Mouse (Mus musculus): ENCODE data around the gene Flii.

GRCm38 (mm10) chr11:60770776-60771175 lies 43.7 kb upstream of the Flii start:
- no peak for TF ChIP-seq CTCF (IDR thresholded peaks at IDR 0.05; ENCODE audit: extremely low read depth, insufficient read length, insufficient replicate concordance, low read depth, low read length)
- TF ChIP-seq POLR2A (IDR thresholded peaks at IDR 0.05; ENCODE audit: low read depth, low read length), result no peak

Data from small intestine, adult 2 months (tissue).